In the genomic region with DNA sequence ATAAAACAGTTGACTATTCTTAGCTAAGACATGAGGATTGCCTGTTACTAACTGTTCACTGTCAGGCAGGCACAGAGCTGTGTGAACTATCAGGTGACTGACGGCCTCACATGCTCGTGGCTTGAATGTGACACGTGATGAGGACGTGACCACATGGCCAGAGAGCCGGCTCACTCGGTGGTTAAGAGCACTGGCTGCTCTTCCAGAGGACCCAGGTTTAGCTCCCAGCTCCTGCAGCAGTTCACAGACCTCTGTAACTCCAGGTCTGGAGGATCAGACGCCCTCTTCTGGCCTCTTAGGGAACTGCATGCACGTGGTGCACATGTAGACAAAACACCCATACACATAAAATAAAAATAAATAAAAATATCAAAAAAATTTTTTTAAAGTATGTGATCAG, we compare ENCODE assay signal across 15 mouse cellular contexts. TPM values are rescaled to one million over a fixed set of nuclear protein-coding genes. Genes with fewer than 3 reads are reported as not detected.
DNase-seq lines count a peak whose midpoint lies in the region; ATAC-seq and TF ChIP-seq lines count a peak whose summit lies in the region.
"Had no signal": no experiment of that assay in that cellular context is flagged by ENCODE, and none has a peak within 500 bp of the region (broad histone marks: within the 10 kb centered on the region; RNA-seq: fewer than 3 reads in every experiment).

No protein-coding gene starts in this region.

- no peaks in the 10 kb centered on the region for H3K9me3 ChIP-seq in G1E (replicated peaks)
- H3K9me3 ChIP-seq: limb, embryonic 12.5 days; midbrain, embryonic 13.5 days had no signal

- no peak overlapping the region for H3K4me3 ChIP-seq in gastrocnemius, adult 2 months
- no peak overlapping the region for H3K4me3 ChIP-seq in lung, adult 2 months (replicated peaks; ENCODE audit: extremely low read depth, low read depth, low read length)
- no peak overlapping the region for H3K4me3 ChIP-seq in G1E (ENCODE audit: low read depth, low read length)
- H3K4me3 ChIP-seq: erythroblast, embryonic 14.5 days; limb, embryonic 12.5 days; midbrain, embryonic 13.5 days had no signal

- intact Hi-C loops in gastrocnemius, adult 2 months (cut with DNase I) = loop anchor here (5.0 kb wide), 1 partner anchor 108 kb away; no protein-coding TSS in a partner anchor

- H3K27ac ChIP-seq in gastrocnemius, adult 2 months = no peak overlapping the region
- H3K27ac ChIP-seq: limb, embryonic 12.5 days; midbrain, embryonic 13.5 days had no signal

- peak; percentile 59 for TF ChIP-seq CTCF in gastrocnemius, adult 2 months (IDR thresholded peaks at IDR 0.05)
- TF ChIP-seq CTCF in lung, adult 2 months (IDR thresholded peaks at IDR 0.05; ENCODE audit: insufficient read depth, low read length) = peak; percentile 48
- 0 out of 2 replicates have a peak, but pooled peaks have one; percentile 9 for TF ChIP-seq CTCF in G1E (IDR thresholded peaks at IDR 0.05; ENCODE audit: low read depth, low read length)

- peaks cover 2% of the 10 kb centered on the region; the same call in 1 of the 2 replicates for H3K4me1 ChIP-seq in lung, adult 2 months (ENCODE audit: control insufficient read depth, insufficient read depth, low read length)
- no peaks in the 10 kb centered on the region for H3K4me1 ChIP-seq in G1E (ENCODE audit: insufficient read depth, low read depth, low read length)
- H3K4me1 ChIP-seq: midbrain, embryonic 13.5 days had no signal

- ATAC-seq in G1E (ENCODE audit: extremely low read depth, insufficient number of reproducible peaks, low FRiP score, poor library complexity, severe bottlenecking) = no peak
- ATAC-seq: midbrain, embryonic 13.5 days had no signal

- no peak for TF ChIP-seq POLR2A in lung, adult 2 months (IDR thresholded peaks at IDR 0.05; ENCODE audit: borderline replicate concordance, extremely low read depth, low read depth, low read length)

- no peak for DNase-seq in gastrocnemius, adult 2 months
- no peak for DNase-seq in gastrocnemius, postnatal 10 days
- DNase-seq in lung, adult 2 months = no peak
- DNase-seq in lung, adult 18-20 months = no peak
- DNase-seq in G1E (ENCODE audit: low spot score) = no peak
- DNase-seq in splenic B cell, adult 2 months (ENCODE audit: low read depth, low spot score) = peak; percentile 12
- no peak for DNase-seq in urinary bladder, adult 2 months (ENCODE audit: low spot score)
- no peak for DNase-seq in T-cell, adult 2 months (ENCODE audit: low spot score)
- DNase-seq: gastrocnemius, postnatal 25 days; heart, postnatal 36 days had no signal

- H3K36me3 ChIP-seq in G1E (replicated peaks) = peaks cover 76% of the 10 kb centered on the region
- no peaks in the 10 kb centered on the region; the same call in 1 of the 2 replicates for H3K36me3 ChIP-seq in splenic B cell, adult 2 months (ENCODE audit: control insufficient read depth, insufficient read depth, low read length, poor library complexity, severe bottlenecking)

- 83% methylated on average over 8 of the region's 8 CpGs for WGBS in lung, adult 2 months

- no peaks in the 10 kb centered on the region for H3K27me3 ChIP-seq in G1E (ENCODE audit: insufficient read depth, low read length)
- no peaks in the 10 kb centered on the region for H3K27me3 ChIP-seq in splenic B cell, adult 2 months (ENCODE audit: control insufficient read depth, insufficient read depth, low read length, poor library complexity, severe bottlenecking)
- H3K27me3 ChIP-seq: limb, embryonic 12.5 days; midbrain, embryonic 13.5 days had no signal

RNA-seq across cellular contexts. Expression of gene Cldn22, which starts 25.6 kb away (rescaled TPM):
- under 1 TPM; 0.31 TPM for total RNA-seq in gastrocnemius, adult 2 months (2021)
- total RNA-seq in gastrocnemius, postnatal 10 days (2021) = under 1 TPM in 1 of 2 experiments, not detected in 1; 0.23 TPM
- 1.6 and 2.7 TPM in 2 replicates for polyA plus RNA-seq in lung, adult 2 months (2012; rRNA removed)
- not detected in 2 replicates for total RNA-seq in G1E (2014; fragmentation: Nextera tagmentation)
- 0.22 TPM in 1 of 2 replicates, not detected in the other for total RNA-seq in G1E (2017)
- polyA plus RNA-seq in G1E (2012) = not detected in 2 replicates
- polyA plus RNA-seq in urinary bladder, adult 2 months (2012; rRNA removed) = 1.6 and 2.0 TPM in 2 replicates
- total RNA-seq: heart, postnatal 36 days had no signal
- polyA plus RNA-seq: erythroblast, embryonic 14.5 days; limb, embryonic 12.5 days; midbrain, embryonic 13.5 days had no signal

RNA-seq across cellular contexts. Expression of gene Cldn24, which starts 27.9 kb away (rescaled TPM):
- total RNA-seq in gastrocnemius, adult 2 months (2021) = not detected
- total RNA-seq in gastrocnemius, postnatal 10 days (2021) = not detected
- polyA plus RNA-seq in lung, adult 2 months (2012; rRNA removed) = not detected in 2 replicates
- total RNA-seq in G1E (2014; fragmentation: Nextera tagmentation) (not detected in 2 replicates), G1E (2017) (0.33 TPM in 1 of 2 replicates, not detected in the other)
- polyA plus RNA-seq in G1E (2012) = not detected in 2 replicates
- not detected in 2 replicates for polyA plus RNA-seq in urinary bladder, adult 2 months (2012; rRNA removed)
- total RNA-seq: gastrocnemius, postnatal 25 days; heart, postnatal 36 days; layer of hippocampus, adult 18-20 months had no signal
- polyA plus RNA-seq: erythroblast, embryonic 14.5 days; limb, embryonic 12.5 days; midbrain, embryonic 13.5 days; spleen, adult 2 months had no signal

Comparison
In these comparisons a context has a peak if more than half of its experiments do, and no peak if none do; other contexts are left out.
1. CTCF ChIP-seq: peak in every context shown above with its lines; median percentile 59 in gastrocnemius, adult 2 months; 48 in lung, adult 2 months; 9 in G1E.